Mouse (Mus musculus): ENCODE data around the gene Pdzk1. TPM values are rescaled to one million over a fixed set of nuclear protein-coding genes. Genes with fewer than 3 reads are reported as not detected.

Pdzk1 gene
- total RNA-seq, 2 experiments from 2014 or later, result 7.2 to 40.4 TPM

DNA sequence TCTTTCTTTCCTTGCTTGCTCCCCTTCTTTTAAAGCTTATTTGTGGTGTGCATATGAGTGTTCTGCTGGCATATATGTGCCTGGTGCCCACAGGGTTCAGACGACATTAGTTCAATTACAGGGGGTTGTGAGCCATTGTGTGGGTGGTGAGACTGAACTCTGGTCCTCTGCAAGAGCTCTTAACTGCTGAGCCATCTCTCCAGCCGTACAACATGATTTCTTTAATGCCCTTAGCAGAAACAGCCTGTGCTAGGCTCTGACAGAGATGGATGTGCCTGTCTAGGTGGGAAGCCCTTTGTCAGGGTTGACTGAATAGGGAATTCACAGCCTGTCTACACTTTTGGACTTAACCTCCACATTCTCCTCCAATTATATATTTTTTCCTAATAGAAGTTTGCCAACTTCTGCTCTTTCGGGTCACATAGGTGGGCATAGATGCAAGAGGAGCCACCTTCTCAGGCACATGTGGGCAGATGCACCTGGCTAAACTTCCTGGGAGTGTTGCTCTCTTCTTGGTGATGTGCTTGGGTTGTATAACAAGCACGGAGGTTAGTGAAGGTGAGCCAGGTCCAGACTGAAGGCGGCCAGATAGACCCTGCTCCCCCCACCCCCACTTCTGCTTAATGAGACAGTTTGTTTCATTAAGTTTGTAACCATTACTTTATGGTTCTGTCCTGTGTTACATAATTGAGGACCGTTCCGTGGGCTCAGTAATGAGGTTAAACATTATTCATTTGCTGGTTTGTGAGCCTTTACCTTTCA is 5.7 kb downstream of the Pdzk1 start:
- no peak for DNase-seq (ENCODE audit: low spot score in 2 of 2)

GRCm38 (mm10) chr3:96836414-96836813 is 7.3 kb downstream of the Pdzk1 start:
- no peak for DNase-seq (ENCODE audit: low spot score in 2 of 2)

DNA sequence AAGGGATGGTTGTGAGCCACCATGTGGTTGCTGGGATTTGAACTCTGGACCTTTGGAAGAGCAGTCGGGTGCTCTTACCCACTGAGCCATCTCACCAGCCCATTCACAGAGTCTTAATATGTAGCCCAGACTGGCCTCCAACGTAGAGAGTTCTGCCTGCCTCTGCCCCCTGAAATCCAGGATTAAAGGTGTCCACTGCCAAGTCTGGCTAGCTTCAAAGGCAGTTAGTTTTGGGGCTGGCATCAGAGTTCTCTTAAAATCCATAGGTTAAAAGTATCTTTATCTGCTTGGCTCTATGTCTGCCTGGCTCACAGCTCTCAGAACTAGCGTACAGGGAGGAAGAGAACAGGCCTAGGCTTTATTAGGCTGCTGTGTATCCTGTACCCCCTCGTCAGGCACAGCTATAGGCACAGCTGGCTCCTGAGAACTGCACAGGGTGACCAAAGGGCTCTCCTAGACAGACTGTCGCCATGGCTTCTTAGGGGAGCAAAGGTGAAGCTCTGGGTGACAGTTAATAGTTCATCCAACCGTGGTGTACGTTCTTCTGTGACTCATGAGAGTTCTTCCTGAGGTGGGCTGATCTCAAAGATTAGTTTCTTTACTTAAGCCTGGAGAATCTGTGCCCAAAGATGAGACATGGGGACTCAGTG is 10.0 kb downstream of the Pdzk1 start:
- no peak for DNase-seq (ENCODE audit: low spot score in 2 of 2)

GRCm38 (mm10) chr3:96845191-96845590 is 16.1 kb downstream of the Pdzk1 start:
- no peak for DNase-seq (ENCODE audit: low spot score in 2 of 2)

GRCm38 (mm10) chr3:96845806-96846205 is 16.7 kb downstream of the Pdzk1 start:
- no peak for DNase-seq (ENCODE audit: low spot score in 2 of 2)

DNA sequence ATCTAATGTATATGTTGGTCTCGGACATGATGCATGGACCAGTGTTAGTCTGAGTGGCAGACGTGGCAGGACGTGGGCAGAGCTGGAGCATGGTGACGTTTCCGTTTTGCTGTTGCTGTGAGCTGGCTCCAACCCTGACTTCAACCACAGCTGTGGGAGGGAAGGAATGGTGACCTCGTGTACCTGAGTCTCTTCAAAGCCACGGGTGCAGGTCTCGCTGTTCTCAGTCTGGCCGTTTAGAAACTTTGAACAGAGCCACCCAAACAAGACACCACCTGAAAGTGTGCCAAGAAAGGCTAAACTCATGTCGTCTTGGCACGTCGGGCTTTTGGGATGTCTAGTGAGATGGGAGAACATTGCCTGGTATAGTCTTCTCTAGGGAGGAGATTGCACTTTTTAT is 17.9 kb downstream of the Pdzk1 start:
- no peak for DNase-seq (ENCODE audit: low spot score in 2 of 2)

DNA sequence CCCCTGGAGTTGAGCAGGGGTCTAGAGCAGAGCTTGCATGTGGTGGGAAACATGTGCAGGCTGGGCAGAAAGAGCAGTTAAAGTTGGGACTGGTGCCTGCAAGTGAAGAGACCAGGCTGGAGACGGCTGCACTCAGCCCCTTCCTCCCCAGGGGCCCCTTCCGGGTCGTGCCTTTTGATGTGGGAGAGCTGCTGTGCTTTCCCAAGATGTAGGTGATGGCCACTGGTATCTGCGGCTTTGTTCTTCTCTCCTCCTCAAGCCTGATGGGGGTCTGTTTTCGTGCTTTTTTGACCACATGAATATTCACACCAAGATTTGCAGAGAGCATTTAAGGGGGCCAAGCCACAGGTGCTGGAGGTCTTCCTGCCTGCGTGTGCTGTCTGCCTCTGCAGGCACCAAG is 18.6 kb downstream of the Pdzk1 start:
- no peak for DNase-seq (ENCODE audit: low spot score in 2 of 2)

- no peak for DNase-seq (ENCODE audit: low spot score in 2 of 2)
Measured at GRCm38 (mm10) chr3:96848470-96848869, 19.4 kb downstream of the Pdzk1 start.

GRCm38 (mm10) chr3:96849168-96849727 is 20.2 kb downstream of the Pdzk1 start:
- DNase-seq (ENCODE audit: low spot score in 2 of 2), result no peak

DNA sequence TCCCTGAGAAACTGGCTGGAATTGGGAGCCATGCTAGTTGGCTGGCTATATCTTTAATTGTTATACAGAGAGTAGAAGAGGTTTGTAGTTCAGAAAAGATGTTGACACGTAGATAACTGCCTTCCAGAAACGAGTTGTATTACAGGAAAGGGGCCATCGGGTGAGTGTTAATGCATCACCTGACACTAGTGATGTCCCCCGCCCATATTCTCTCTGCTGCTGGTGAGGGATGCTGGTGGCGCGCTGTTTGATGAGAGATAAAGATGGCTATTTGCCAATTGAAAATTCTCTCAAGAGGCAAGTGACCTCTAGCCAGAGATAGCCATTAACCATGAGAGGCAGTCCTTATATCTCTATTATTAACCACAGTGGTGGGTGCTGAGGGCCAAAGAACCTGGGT is 23.5 kb downstream of the Pdzk1 start:
- no peak for DNase-seq (ENCODE audit: low spot score in 2 of 2)

GRCm38 (mm10) chr3:96854376-96854775 is 25.3 kb downstream of the Pdzk1 start:
- DNase-seq (ENCODE audit: low spot score in 2 of 2), result no peak

DNA sequence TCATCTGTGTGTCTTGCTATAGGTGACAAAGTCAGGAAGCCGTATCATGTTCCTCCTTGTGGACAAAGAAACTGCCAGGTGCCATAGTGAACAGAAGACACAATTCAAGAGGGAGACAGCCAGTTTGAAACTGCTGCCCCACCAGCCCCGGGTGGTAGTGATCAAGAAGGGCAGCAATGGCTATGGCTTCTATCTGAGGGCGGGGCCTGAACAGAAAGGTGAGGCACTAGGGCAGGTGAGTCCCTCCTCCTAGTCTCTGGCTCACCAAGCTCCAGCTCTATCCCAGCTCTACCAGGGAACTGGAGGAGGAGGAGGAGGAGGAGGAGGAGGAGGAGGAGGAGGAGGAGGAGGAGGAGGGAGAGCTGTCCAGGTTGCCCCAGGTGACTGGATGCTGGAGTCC is 26.7 kb downstream of the Pdzk1 start:
- no peak for DNase-seq (ENCODE audit: low spot score in 2 of 2)

- no peak for DNase-seq (ENCODE audit: low spot score in 2 of 2)
Measured at GRCm38 (mm10) chr3:96860498-96860897, 31.4 kb downstream of the Pdzk1 start.

GRCm38 (mm10) chr3:96867863-96868262 is 38.8 kb downstream of the Pdzk1 start:
- DNase-seq (ENCODE audit: low spot score in 2 of 2), result no peak

GRCm38 (mm10) chr3:96868566-96868965 is 39.5 kb downstream of the Pdzk1 start:
- no peak for DNase-seq (ENCODE audit: low spot score in 2 of 2)

GRCm38 (mm10) chr3:96869091-96869490 is 40.0 kb downstream of the Pdzk1 start:
- DNase-seq (ENCODE audit: low spot score in 2 of 2), result no peak

- no peak for DNase-seq (ENCODE audit: low spot score in 2 of 2)
Measured at GRCm38 (mm10) chr3:96870270-96870669, 41.2 kb downstream of the Pdzk1 start.

- no peak for DNase-seq (ENCODE audit: low spot score in 2 of 2)
Measured at GRCm38 (mm10) chr3:96871070-96871469, 42.0 kb downstream of the Pdzk1 start.

- DNase-seq (ENCODE audit: low spot score in 2 of 2), result no peak
Measured at GRCm38 (mm10) chr3:96872501-96872900, 43.4 kb downstream of the Pdzk1 start.

DNA sequence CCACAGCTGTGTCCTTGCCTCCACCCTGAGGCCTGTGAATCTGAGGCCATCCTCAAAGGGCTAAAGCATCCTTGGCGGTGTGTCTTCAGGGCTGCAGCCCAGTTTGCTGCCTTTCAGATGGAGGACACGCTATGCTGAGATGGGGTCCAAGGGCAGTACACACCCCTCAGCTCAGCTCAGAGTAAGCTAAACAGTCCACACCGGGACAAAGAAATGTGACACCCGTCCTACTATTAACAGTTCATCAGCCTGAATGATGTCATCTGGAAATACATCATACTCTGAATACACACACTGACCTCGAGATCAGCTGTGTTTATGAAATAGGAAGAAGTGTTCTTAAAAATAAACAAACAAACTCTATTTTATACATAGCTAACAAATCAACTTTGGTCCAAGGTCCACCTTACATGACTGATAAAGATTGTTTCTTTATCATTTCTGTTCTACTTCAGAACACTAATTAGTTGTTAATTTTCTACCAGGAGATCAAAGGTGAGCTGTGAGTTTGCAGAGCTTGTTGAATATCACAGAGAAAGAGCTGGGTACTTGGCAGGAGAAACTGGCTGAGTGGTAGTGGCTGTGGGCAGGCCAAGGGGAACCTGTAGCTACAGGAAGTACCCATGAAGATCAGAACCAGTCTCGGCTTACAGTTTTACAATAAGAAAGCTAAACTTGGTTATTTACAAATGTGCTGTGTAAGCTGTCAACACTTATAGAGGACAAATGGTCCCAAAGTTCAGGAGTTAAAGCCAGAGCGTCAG is 45.9 kb downstream of the Pdzk1 start:
- no peak for DNase-seq (ENCODE audit: low spot score in 2 of 2)

GRCm38 (mm10) chr3:96879536-96879935 is 50.5 kb downstream of the Pdzk1 start:
- no peak for DNase-seq (ENCODE audit: low spot score in 2 of 2)

- DNase-seq (ENCODE audit: low spot score in 2 of 2), result no peak
Measured at GRCm38 (mm10) chr3:96880385-96880784, 51.3 kb downstream of the Pdzk1 start.

Data from adrenal gland, postnatal 4 days (tissue).